Mouse (Mus musculus) intestine, embryonic 15.5 days (tissue): Measurements from ENCODE around the gene Ypel3. TPM values are rescaled to one million over a fixed set of nuclear protein-coding genes. Genes with fewer than 3 reads are reported as not detected.

Experiments
- ATAC-seq: fragments of 200-750 bp; cut with Nextera tagmentation; 2 replicates; pipeline ENCODE4 v1.8.0; 2017; ENCODE audit warnings: moderate TSS enrichment, moderate library complexity
- H3K27ac ChIP-seq: fragments of 300-500 bp; sonication (generic); 2 replicates; pipeline ENCODE4 v1.5.1; 2015; ENCODE audit warnings: mild to moderate bottlenecking, inconsistent platforms
- H3K27me3 ChIP-seq: fragments of 300-500 bp; sonication (generic); replicated peaks from 2 replicates; pipeline ENCODE4 v1.6.1; 2015; ENCODE audit warnings: inconsistent platforms
- H3K36me3 ChIP-seq: fragments of 300-500 bp; sonication (generic); 2 replicates; pipeline ENCODE4 v1.6.1; 2015; ENCODE audit warnings: inconsistent platforms
- H3K4me1 ChIP-seq: fragments of 300-500 bp; sonication (generic); replicated peaks from 2 replicates; pipeline ENCODE4 v1.6.1; 2015; ENCODE audit warnings: inconsistent platforms
- H3K4me2 ChIP-seq: fragments of 300-500 bp; sonication (generic); replicated peaks from 2 replicates; pipeline ENCODE4 v1.6.1; 2015; ENCODE audit warnings: mild to moderate bottlenecking, inconsistent platforms
- H3K4me3 ChIP-seq: fragments of 300-500 bp; sonication (generic); replicated peaks from 2 replicates; pipeline ENCODE4 v1.5.1; 2015; ENCODE audit warnings: inconsistent platforms
- H3K9ac ChIP-seq: fragments of 300-500 bp; sonication (generic); 2 replicates; pipeline ENCODE4 v1.6.1; 2015; ENCODE audit warnings: inconsistent platforms
- H3K9me3 ChIP-seq: fragments of 300-500 bp; sonication (generic); 2 replicates; pipeline ENCODE4 v1.6.1; 2016; ENCODE audit warnings: inconsistent platforms
- WGBS: fragments of 180-500 bp; shearing (Covaris S2); methylation state at CpG from one replicate; pipeline ENCODE4 v1.1.7; 2015; 5-methylcytosine and 5-hydroxymethylcytosine counted together
- polyA plus RNA-seq: library from polyadenylated mRNA; unstranded; fragments of >200 nt; fragmentation: Nextera tagmentation; extraction: Ambion mirVana; gene quantifications from 2 replicates; pipeline ENCODE4 v1.2.1, GENCODE M21; 2015

The Ypel3 gene
- polyA plus RNA-seq, 1 experiment from 2014 or later, result 71.2 TPM

DNA sequence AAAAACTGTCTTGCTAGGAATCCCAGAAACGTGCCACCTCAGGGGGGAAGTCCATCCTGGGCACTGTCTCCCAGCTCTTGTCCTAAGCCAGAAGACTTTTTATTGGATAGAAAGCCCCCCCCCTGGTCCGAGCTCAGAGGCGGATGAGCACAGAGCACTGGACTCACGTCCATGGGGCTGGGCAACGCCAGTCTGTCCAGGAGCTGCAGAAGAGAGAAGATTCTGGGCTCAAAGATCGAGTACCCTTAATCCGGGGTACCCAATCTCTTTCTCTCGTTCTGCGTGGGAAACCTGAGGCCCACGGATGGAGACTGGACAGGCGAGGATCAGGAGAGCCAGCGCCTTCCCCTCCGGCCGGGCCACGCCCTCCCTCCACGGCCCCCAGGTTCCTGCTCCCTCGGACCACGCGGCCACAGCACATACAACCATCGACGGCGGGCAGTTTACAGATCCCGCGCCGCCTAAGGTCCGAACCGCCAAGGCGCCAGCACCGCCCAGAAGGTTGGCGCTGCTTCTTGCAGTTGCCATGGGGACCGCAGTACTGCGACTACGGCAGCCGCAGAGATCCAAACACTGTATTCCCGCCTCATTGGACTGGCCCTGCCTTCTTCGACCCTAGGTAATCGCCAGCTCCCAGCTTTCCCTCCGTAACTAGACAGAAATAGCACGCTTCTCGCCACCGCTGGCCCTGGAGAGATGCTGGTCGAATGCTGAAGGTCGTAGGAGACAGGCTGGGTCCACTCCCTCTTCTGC, 32.1 kb downstream of the Ypel3 start:
- H3K4me3 ChIP-seq, result peak overlapping the region; percentile 63
- under 1% methylated on average over 43 of the region's 43 CpGs for WGBS
- peak overlapping the region; percentile 85 for H3K4me2 ChIP-seq
- peak overlapping the region; percentile 74 for H3K27ac ChIP-seq
- H3K9ac ChIP-seq, result peak overlapping the region; percentile 76
- no peaks in the 10 kb centered on the region for H3K9me3 ChIP-seq
- peaks cover 15% of the 10 kb centered on the region for H3K4me1 ChIP-seq
- H3K27me3 ChIP-seq, result no peaks in the 10 kb centered on the region
- peak; percentile 95 for ATAC-seq
- H3K36me3 ChIP-seq, result 0 out of 2 replicates have a peak, but pooled peaks cover 2% of the 10 kb centered on the region

DNA sequence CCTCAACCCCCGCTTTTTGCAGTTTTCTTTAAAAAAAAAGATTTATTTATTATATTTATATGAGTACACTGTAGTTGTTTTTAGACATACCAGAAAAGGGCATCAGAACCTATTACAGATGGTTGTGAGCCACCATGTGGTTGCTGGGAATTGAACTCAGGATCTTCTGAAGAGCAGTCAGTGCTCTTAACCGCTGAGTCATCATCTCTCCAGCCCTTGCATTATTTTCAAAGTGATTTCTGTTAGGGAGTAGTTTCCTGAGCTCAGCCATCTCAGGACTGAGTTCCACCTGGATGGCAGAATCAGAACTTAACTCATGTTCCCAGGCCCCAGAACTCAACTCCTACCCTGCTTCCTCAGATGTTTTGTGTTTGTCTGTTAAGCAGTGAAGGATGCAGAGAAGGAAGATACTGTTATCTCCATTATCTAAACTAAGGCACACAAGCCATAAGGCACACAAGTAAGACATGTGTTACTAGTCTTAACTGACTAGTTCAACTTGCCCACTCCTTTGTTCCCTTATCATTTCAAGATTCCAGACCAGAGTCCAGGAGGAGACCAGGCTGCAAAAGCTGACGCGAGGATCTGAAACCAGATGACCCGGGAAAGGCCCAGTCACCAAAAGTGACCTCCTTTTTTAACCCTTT, 33.1 kb downstream of the Ypel3 start:
- H3K9ac ChIP-seq, result no peak overlapping the region
- no peaks in the 10 kb centered on the region for H3K36me3 ChIP-seq
- WGBS, result 52% methylated on average over 5 of the region's 5 CpGs
- peaks cover 15% of the 10 kb centered on the region for H3K4me1 ChIP-seq
- no peaks in the 10 kb centered on the region for H3K9me3 ChIP-seq
- H3K4me2 ChIP-seq, result peak overlapping the region; percentile 85
- H3K4me3 ChIP-seq, result no peak overlapping the region
- ATAC-seq, result no peak
- no peaks in the 10 kb centered on the region for H3K27me3 ChIP-seq
- H3K27ac ChIP-seq, result no peak overlapping the region

DNA sequence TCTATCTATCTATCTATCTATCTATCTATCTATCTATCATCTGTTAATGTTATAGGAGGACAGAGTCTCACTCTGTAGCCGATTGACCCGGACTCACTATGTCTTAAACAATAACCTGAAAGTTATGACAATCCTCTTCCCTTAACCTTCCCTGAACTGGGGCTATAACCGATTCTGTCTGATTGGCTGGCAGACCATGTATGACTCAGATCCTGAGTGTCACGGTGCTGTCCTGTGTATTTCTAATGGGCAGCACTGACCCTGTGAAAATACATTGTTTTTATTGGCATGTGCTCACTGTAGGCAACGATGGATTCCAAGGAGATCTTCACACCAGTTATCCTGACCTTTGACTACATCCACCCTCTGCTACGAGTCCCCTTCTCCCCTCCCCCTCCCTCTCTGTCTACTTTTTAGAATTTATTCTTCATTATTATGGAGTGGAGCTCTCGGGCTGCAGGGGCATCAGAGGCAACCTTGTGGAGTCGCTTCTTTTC, 39.0 kb downstream of the Ypel3 start:
- Histone ChIP-seq H3K4me3 (no peak overlapping the region), H3K36me3 (no peaks in the 10 kb centered on the region), H3K4me2 (no peak overlapping the region), H3K4me1 (no peaks in the 10 kb centered on the region), H3K27me3 (no peaks in the 10 kb centered on the region), H3K9ac (no peak overlapping the region), H3K9me3 (no peaks in the 10 kb centered on the region), H3K27ac (no peak overlapping the region)
- 60% methylated on average over 8 of the region's 8 CpGs for WGBS
- ATAC-seq, result no peak

DNA sequence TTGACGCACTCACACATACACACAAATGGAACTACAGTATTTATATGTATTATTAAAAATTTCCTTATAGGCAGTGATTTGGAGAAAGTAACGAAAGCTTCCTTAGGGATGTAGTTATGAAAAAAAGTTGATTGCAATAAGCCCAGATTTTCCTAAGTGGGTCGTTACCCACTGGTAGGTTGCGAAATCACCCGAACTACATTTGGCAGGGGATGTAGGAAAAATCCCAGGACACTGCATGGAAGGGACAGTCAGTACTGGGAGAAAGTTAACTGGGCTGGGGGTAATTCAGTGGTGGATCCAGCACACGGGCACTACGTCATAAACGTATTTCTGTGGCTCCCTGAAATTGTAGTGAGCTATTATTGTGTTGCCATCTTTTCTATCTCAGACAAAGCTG, 39.7 kb downstream of the Ypel3 start:
- ATAC-seq, result no peak
- Histone ChIP-seq H3K4me3 (no peak overlapping the region), H3K4me2 (no peak overlapping the region), H3K4me1 (no peaks in the 10 kb centered on the region), H3K9me3 (no peaks in the 10 kb centered on the region), H3K36me3 (no peaks in the 10 kb centered on the region), H3K9ac (no peak overlapping the region), H3K27ac (no peak overlapping the region), H3K27me3 (no peaks in the 10 kb centered on the region)
- WGBS, result 85% methylated on average over 8 of the region's 8 CpGs

DNA sequence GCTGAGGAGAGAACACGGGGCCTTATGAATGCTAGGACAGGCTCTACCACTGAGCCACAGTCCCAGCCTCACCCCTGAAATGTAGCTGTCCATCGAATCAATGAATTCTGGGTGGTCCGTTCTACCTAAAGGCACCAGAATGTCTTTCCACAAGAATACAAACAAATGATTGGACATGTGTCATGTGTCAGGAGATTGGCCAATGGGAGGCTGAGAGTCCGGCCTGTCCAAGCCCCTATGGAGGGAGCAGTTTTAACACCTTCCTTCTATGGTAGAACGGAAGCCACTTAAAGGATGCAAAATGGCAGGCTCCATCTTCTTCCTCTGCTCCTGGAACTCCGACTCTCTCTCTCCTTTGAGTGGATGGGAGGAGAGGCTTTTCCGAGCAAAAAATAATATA, 40.8 kb downstream of the Ypel3 start:
- Histone ChIP-seq H3K9ac (no peak overlapping the region), H3K4me2 (no peak overlapping the region), H3K4me1 (no peaks in the 10 kb centered on the region), H3K27ac (no peak overlapping the region), H3K27me3 (peaks cover 5% of the 10 kb centered on the region; the same call in 1 of the 2 replicates), H3K36me3 (no peaks in the 10 kb centered on the region), H3K4me3 (no peak overlapping the region), H3K9me3 (no peaks in the 10 kb centered on the region)
- ATAC-seq, result no peak
- WGBS, result 83% methylated on average over 7 of the region's 7 CpGs

DNA sequence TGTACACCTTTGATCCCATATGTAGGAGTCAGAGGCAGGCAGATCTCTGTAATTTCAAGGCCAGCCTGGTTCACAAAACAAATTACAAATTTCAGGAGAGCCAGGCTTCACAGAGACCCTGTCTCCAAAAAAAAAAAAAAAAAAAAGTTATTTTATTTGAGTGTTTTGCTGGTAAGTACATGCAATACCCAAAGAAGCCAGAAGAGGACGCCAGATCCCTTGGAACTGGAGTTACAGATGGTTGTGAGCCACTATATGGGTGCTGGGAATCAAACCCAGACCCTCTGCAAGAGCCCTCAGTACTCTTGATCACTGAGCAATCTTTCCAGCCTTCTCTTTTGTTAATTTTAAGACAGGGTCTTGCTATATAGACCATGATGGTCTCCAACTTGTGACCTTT, 42.1 kb downstream of the Ypel3 start:
- H3K4me1 ChIP-seq, result peaks cover 5% of the 10 kb centered on the region; the same call in 1 of the 2 replicates
- ATAC-seq, result no peak
- 52% methylated on average over 1 of the region's 1 CpGs for WGBS

DNA sequence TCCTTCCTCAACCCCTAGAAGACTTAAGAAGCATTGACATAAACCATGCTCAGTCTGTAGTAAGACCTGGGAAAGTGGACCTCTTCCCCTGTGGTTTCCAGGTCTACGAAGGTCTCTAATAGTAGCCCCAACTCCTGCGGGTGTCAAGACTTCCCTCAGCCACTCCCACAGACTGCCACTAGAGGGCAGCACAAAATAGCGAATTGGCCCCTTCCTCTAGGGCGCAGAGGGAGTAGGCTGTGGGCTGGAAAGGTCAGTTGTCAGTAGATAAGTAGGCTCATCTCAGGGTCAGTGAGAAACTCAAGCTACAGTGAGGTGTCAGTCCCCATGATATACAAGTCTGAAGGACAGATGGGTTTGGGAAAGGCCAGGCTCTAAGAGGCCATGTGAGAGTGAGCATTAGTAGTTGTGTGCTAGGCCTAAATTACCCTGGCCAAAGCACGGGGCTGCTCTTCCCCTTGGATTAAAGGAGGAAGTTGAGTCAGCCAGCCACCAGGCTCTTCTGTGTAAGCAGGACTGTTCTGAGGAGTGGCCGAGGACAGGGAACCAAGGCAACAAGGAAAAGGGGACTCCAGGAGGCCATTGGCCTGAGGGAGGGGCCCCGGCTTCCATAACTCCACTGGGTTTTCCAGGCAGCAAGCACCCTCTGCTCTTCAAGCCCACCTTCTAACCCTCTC, 45.2 kb downstream of the Ypel3 start:
- Histone ChIP-seq H3K27me3 (peaks cover 32% of the 10 kb centered on the region), H3K9ac (0 out of 2 replicates have a peak overlapping the region, but pooled peaks have one; percentile 3), H3K36me3 (no peaks in the 10 kb centered on the region), H3K9me3 (no peaks in the 10 kb centered on the region), H3K27ac (no peak overlapping the region), H3K4me2 (no peak overlapping the region), H3K4me1 (peaks cover 5% of the 10 kb centered on the region; the same call in 1 of the 2 replicates), H3K4me3 (no peak overlapping the region)
- peak; percentile 53 for ATAC-seq
- WGBS, result 24% methylated on average over 7 of the region's 7 CpGs

More for the DNA sequence above, 42.1 kb downstream of the Ypel3 start:
- no peak overlapping the region for H3K9ac ChIP-seq
- H3K9me3 ChIP-seq, result no peaks in the 10 kb centered on the region
- H3K27me3 ChIP-seq, result peaks cover 13% of the 10 kb centered on the region
- no peak overlapping the region for H3K27ac ChIP-seq
- H3K36me3 ChIP-seq, result no peaks in the 10 kb centered on the region
- H3K4me3 ChIP-seq, result no peak overlapping the region
- no peak overlapping the region for H3K4me2 ChIP-seq

DNA sequence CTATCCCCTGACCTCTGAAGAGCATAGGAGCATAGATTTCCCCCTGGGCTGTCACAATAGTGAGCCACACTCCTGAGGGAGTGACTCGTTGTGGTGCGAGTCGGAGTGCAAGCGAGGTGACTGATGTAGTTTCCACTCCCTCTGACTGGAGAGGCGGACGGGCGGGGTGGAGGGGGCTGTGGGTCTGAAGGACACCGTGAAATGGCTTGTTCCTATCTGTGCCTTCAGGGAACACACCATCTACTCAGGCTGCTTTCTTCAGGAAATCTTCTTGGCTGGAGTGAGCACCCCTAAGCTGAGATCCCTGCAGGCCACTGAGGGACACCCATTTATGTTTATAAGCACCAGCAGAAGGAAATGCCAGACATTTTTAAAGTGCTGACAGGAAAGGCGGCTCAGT, 46.0 kb downstream of the Ypel3 start:
- H3K9me3 ChIP-seq, result no peaks in the 10 kb centered on the region
- 19% methylated on average over 9 of the region's 9 CpGs for WGBS
- ATAC-seq, result no peak
- peaks cover 5% of the 10 kb centered on the region; the same call in 1 of the 2 replicates for H3K4me1 ChIP-seq
- H3K27me3 ChIP-seq, result peaks cover 32% of the 10 kb centered on the region
- 0 out of 2 replicates have a peak overlapping the region, but pooled peaks have one; percentile 17 for H3K27ac ChIP-seq
- 0 out of 2 replicates have a peak overlapping the region, but pooled peaks have one; percentile 3 for H3K9ac ChIP-seq
- peak overlapping the region; percentile 58 for H3K4me2 ChIP-seq
- no peak overlapping the region for H3K4me3 ChIP-seq
- H3K36me3 ChIP-seq, result no peaks in the 10 kb centered on the region

DNA sequence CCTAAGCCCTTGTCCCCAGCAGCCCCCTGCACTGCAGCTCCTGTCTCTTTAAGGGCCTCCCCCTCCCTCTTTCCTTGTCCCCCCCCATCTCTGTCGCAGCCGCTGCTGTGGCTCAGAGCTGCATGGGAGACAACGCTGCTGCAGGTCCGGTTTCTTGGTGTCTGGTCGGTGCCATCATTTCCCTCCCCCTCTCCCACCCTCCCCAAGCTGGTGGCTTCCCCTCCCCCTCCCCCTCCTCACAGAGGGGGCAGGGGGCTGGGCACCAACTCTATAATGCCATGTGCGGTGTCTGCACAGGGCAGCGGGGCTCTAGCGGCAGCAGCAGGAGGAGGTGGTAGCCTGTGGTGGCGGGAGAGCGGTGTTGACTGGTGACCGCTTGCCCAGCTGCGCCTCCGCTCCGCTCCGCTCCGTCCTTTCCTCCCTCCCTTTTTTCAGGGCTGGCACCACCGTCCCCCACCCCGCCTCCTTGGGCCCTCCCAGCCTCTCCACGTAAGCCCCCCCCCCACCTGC, 46.5 kb downstream of the Ypel3 start:
- 2% methylated on average over 16 of the region's 19 CpGs for WGBS
- no peaks in the 10 kb centered on the region for H3K36me3 ChIP-seq
- peak overlapping the region; percentile 58 for H3K4me2 ChIP-seq
- no peaks in the 10 kb centered on the region for H3K9me3 ChIP-seq
- no peak overlapping the region for H3K27ac ChIP-seq
- peaks cover 5% of the 10 kb centered on the region; the same call in 1 of the 2 replicates for H3K4me1 ChIP-seq
- peaks cover 32% of the 10 kb centered on the region for H3K27me3 ChIP-seq
- peak; percentile 58; the same call in 1 of the 2 replicates for ATAC-seq
- 0 out of 2 replicates have a peak overlapping the region, but pooled peaks have one; percentile 38 for H3K9ac ChIP-seq
- H3K4me3 ChIP-seq, result peak overlapping the region; percentile 21; the same call in 1 of the 2 replicates

DNA sequence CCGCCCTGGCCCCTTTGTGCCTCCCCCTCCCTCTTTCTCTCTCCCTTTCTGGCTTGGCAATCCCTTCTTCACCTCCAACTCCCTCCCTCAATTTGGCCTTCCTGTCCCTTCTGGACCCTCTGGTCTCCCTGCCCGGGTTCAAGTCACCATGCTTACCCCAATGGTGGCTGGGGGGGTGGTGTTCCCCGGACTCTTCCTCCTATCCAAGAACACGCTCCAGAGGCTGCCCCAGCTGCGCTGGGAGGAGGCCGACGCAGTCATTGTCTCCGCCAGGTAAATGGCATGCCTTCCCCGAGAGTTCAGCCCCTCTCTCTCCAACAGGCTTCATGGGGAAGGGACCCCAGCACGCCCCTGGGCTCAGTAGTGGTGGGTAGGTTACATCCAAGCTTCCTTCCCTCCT, 47.2 kb downstream of the Ypel3 start:
- Histone ChIP-seq H3K27ac (no peak overlapping the region), H3K36me3 (no peaks in the 10 kb centered on the region), H3K9ac (no peak overlapping the region), H3K4me1 (peaks cover 5% of the 10 kb centered on the region; the same call in 1 of the 2 replicates), H3K9me3 (no peaks in the 10 kb centered on the region), H3K4me2 (no peak overlapping the region), H3K4me3 (no peak overlapping the region), H3K27me3 (peaks cover 32% of the 10 kb centered on the region)
- WGBS, result 13% methylated on average over 10 of the region's 10 CpGs
- ATAC-seq, result no peak

DNA sequence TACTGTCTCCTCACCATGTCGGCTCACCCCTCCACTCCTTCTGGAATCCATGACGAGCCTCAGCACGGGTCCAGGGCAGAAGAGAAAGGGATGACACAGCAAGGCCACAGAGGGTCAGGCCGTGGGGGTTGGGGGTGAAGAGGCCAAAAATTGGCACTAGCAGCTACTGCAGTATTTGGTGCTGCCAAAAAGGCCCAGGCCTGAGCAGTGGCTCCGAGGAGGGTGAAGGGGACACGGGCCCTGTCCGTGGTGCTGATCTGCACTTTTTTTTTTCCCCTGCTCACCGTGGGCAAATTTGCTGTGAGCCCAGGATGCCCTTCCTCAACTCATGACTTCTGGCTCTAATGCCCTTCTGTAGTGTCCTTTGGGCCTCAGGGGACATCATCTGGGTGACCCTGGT, 48.6 kb downstream of the Ypel3 start:
- Histone ChIP-seq H3K36me3 (no peaks in the 10 kb centered on the region), H3K9me3 (no peaks in the 10 kb centered on the region), H3K4me3 (no peak overlapping the region), H3K4me2 (no peak overlapping the region), H3K9ac (no peak overlapping the region), H3K27ac (no peak overlapping the region), H3K4me1 (peaks cover 5% of the 10 kb centered on the region; the same call in 1 of the 2 replicates), H3K27me3 (peaks cover 32% of the 10 kb centered on the region)
- no peak for ATAC-seq
- WGBS, result 19% methylated on average over 8 of the region's 8 CpGs

DNA sequence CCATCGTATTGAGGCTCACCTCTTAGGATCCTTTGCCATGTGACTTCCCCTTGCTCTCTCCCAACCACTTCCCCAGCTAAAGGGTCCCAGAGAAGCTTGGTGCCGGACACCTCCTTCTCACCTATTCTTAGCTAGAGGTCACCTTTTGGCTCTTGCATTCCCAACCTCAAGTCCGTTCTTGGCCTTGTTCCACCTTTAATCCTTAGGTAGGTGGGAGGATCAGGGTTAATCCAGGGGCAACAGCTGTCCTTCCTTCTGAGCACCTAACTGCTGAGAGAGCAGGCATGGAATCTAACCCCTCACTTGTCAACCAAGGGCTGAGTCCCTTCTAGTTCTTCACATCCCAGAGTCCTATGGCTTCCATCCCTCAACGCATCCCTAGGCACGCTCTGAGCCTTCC, 49.2 kb downstream of the Ypel3 start:
- Histone ChIP-seq H3K9me3 (no peaks in the 10 kb centered on the region), H3K4me3 (no peak overlapping the region), H3K36me3 (no peaks in the 10 kb centered on the region), H3K27me3 (peaks cover 32% of the 10 kb centered on the region), H3K27ac (no peak overlapping the region), H3K4me2 (no peak overlapping the region), H3K4me1 (peaks cover 5% of the 10 kb centered on the region; the same call in 1 of the 2 replicates), H3K9ac (no peak overlapping the region)
- WGBS, result 68% methylated on average over 5 of the region's 5 CpGs
- no peak for ATAC-seq
